Mouse (Mus musculus) ovary, postnatal 36 days (tissue): Measurements from ENCODE around the gene Ran.
A peak's percentile ranks its signal among the peaks of the same experiment; 100 is the strongest.

ENCODE experiments used
- DNase-seq: peaks from one replicate; pipeline ENCODE4 v3.0.0; 2022; ENCODE audit warnings: low spot score, mixed read lengths

Gene Ran

DNA sequence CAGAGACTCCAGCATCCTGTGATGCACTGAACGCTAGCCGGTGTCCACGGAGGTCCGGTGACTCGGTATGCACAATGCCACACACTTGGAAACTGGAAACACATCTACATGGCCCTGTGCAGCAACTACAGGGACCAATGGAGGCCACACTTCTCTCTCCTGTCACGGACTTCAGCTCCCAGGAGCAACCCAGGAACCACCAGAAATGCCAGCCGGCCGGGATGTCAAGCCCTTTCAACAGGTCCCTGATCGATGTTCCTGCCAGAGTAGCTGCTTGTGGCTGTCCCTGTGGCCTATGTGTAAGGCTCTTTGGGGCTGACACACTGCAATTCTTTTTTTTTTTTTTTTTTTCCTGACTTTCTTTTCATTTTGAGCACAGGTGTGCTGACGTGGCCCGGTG is 44.3 kb downstream of the Ran start:
- no peak for DNase-seq

DNA sequence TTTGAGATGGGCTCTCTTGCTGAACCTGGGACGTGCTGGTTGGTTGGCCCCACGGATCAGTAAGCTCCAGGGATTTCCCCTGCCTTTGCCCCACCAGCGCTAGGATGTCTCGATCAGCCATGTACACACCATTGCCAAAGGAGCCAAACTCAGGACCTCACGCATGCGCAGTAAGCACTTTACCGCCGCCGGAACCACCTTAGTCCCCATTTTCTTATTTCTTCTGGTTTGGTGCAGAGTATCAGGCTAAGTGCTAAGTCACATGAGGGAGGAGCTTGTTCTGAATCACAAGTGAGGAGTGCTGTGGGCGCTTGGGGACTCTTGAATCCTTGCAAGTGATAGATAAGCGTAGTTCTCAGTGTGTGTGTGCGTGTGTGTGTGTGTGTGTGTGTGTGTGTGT is 45.4 kb downstream of the Ran start:
- no peak for DNase-seq

DNA sequence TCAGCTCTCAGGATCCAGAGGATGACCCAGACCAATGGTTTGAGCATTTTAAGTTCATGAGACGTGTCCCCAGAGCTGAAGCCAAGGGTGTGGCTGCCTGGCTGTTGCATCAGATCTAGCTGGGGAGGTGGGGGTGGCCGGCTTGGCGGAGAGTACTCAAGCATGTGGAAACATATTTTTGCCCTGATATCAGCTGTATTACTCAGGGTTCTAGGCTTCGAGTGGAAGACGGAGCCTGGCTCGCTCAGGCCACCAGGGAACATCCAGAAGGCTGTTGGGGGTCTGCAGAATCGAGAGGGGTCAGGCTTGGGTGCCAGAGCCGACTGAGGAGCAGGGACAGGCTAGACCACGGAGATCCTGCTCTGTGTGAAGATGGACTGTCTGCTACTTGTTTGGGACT is 46.1 kb downstream of the Ran start:
- peak; percentile 20 for DNase-seq

GRCm38 (mm10) chr5:129066541-129067230 is 46.8 kb downstream of the Ran start:
- DNase-seq = no peak

- peak; percentile 26 for DNase-seq
Measured at GRCm38 (mm10) chr5:129067231-129067834, 47.5 kb downstream of the Ran start.

DNA sequence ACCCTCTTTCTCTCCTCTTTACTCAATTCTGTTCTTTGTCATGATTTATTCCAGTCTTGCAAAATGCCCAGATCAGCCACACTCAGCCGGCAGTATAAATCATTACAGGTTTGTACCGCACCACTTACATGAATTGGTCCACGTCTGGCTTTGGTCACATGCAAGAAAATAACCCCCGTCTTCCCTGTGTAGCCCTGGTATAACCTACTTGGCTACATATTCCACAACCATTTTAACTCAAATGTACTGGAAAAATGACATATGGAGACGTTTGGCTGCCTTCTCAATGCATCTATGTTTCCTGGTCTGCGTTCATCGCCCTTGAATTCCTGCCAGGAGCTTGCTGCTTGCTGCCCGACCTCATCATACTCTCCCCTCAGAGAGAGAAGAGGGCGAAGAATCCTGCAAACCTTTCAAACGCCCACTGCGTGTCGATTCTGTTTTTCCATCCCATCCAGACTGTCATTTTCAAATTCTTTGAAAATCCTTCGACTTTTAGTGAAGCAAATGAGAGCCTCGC is 52.0 kb downstream of the Ran start:
- DNase-seq = no peak

GRCm38 (mm10) chr5:129073404-129073803 is 53.5 kb downstream of the Ran start:
- no peak for DNase-seq
